Mouse (Mus musculus) spleen, adult 2 months (tissue): ENCODE measurements at regions not wholly inside any gene's neighbourhood (a gene's known extent, or its start where the extent isn't known, plus 50 kb on each side); places are given as distances from the start of the nearest gene placed in this dataset.

ENCODE experiments used
- CTCF ChIP-seq: fragments of 200-500 bp; IDR thresholded peaks from 2 replicates; pipeline ENCODE4 v1.5.1; 2011; ENCODE audit warnings: mild to moderate bottlenecking, inconsistent platforms; ENCODE audit not compliant: insufficient read depth, insufficient read length, insufficient replicate concordance; ENCODE audit errors: extremely low read depth
- POLR2A ChIP-seq: fragments of 200-500 bp; IDR thresholded peaks from 2 replicates; pipeline ENCODE4 v1.6.1; 2011; ENCODE audit warnings: low read depth, low read length, inconsistent platforms

- TF ChIP-seq CTCF (no peak), POLR2A (no peak)
These were observed 157.8 kb upstream of the Prdm1 start for GRCm38 (mm10) chr10:44686055-44686454.
